Mouse (Mus musculus) cerebellum, postnatal 36 days (tissue): ENCODE data around the gene Peli2.
"Not testable (repeated sequence)": the region's sequence is repeated elsewhere in the genome, so short reads cannot be mapped to it uniquely, and the experiment has no call there.

Experiments used
- DNase-seq, 2 experiments: peaks; one replicate each; pipeline ENCODE4 v3.0.0; 2021 to 2022; ENCODE audit warnings: mixed read lengths in 2 of 2

The Peli2 gene

DNA sequence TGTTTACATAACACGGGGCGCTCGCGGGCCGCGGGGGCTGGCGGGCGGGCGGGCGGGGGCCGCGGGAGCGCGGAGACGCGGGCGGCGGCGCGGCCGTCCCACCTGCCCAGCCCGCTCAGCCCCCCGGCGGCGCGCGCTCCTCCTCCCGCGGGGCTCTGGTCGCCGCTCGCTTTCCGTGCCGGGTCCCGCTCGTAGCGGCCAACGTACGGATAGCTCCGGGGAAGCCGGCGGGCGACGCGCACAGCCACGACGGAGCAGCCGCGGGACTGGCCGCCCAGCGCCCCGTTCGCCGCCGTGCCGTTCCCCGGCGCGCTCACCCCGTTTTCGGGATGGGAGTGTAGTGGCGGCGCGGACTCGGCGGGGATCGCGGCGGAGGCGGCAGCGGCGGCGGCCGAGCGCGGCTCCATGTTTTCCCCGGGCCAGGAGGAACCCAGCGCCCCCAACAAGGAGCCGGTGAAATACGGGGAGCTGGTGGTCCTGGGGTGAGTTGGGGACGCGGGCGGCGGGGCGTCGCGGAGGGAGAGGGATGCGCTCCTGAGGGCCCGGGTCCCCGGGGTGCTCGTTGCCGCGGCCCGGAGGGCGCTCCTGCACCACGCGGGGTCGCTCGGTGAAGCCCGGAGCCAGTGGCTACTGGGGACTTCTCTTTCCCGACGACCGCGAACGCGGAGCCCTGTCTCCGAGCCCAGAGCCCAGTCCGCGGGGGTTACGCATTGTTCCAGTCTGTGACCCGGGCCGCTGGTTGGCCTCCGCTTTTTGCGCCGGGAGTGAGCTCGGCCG is at the start of gene Peli2:
Gene Peli2 (plus strand): TSS at position 72 of the 777 bp plus-strand sequence.
- DNase-seq: peak; percentile 73 to 78

DNA sequence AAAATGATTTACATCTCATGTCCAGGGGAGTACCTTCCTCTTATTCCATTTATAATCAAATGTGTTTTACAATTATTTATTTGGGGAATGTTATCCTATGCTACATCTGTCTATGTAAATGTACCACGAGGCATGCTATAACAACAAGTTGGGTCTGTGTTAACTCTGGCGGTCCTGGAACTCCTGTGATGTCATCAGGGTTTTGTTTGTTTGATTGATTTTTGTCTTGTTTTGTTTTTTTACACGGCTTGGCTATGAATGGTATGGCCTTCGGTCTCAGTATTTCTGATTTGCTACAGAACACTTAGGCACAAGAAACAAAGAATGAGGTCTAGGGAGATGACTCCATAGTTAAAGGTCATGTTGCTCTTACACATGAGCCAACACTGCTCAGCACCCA is 48.5 kb upstream of the Peli2 start:
- no peak for DNase-seq

- peak in 1 of 2 experiments; percentile 16 for DNase-seq
Measured at GRCm38 (mm10) chr14:48073247-48074161, 47.1 kb upstream of the Peli2 start.

DNA sequence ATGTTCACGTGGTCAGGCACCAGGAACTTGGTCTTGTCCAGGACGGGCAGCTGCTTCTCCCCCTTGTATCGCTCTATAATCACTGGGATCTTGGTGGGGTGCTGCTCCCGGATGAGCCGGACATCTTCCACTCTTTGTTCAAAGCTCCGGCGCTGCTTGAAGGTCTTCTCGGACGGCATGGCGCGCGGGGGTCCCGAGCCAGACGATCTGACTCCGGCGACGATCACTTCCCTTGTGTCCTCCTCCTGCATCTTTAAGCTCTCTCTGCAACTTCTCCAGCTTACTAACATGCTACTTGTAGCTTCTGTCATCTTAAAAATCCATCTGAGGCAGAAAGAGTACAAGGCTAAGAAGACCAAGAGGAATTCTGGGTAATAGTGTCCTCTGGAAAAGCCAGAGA is 41.0 kb upstream of the Peli2 start:
- DNase-seq: not testable (repeated sequence)

- DNase-seq: peak; percentile 14 to 41
Measured at GRCm38 (mm10) chr14:48083836-48084812, 36.5 kb upstream of the Peli2 start.

DNA sequence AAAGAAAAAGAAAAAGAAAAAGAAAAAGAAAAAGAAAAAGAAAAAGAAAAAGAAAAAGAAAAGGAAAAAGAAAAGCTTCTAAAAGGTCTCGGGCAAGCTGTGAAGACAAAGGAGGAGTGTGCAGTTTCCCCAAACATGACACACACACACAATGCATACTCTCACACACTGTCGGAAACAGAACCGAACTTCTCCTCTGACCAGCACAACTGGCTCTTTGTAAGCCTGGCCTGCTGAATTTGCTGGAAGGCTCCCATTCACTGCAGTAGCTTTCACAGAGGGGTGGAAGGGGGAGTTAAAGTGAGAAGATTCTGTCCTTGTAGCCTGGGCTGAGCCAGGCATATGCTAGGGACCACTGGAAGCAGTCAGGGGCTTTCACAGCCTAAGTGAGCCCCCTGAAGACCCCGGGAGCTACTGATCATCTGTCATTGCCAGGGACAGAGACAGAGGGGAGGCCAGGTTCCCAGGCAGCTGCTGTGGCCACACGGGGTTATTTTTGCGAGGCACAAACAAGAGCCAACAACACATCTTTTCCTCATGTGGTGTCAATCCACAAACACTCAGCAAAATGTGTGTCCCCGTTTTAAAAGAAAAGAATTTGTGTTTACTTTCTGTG is 33.8 kb upstream of the Peli2 start:
- DNase-seq: no peak

DNA sequence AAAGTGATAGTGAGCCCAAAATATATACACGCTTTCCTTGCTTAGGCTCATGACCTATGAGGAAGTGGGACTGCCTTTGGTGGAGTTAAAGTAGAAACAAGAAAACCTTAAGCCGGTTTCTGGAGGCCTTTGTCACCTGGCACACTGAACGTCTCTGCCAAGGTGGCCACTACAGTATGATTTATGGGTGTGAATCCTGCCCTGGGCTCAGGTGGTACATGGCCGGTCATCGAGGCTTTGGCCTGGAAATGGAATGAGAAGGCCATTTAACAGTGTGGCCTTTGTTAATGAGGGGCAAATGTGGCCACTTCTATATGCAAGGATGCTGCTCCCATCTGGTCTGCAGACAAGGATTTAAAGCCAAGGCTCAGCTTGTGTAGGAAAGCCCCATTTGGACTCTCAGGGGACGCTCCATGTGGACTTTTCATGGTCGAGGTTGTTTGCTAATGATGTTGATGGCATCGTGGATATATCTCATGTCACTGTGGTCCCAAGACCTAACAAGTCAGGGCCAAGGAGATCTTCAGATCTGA is 33.3 kb upstream of the Peli2 start:
- no peak for DNase-seq

DNA sequence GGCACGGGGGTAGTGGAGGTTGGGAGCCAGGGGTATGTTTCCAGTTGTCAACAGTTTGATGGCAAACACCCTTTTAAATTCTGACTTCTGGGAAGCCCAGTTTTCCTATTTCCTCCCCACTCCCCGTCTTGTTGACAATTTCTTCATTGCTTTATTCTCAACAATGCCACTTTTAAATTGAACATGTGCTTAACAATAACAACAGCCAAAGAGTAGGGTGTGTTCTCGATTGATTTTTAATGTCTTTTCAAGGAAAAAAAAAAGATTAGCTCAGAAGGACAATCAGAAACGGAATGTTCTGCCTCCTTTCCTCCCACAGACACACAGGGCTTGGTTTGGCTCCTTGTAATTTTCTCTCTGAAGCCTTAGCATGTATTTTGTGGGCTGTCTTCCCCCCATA is 30.2 kb upstream of the Peli2 start:
- no peak for DNase-seq

DNA sequence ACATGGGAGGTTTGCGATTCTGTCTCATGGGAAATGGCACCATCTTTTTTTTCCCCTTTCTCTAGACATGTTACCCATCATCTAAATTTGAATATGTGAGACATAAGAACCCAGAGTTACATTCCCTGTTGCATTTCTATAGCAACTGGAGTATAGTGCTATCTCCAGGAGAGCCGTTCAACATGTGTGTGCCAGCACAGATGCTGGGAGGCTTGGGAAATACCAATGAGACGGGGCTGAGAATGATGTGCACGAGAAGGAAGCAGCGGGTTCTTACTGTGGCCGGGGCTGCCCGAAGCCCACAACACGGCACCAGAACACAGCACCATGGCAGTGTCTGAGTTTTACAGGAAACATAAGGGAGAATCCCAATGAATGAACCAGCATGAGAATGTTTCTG is 29.5 kb upstream of the Peli2 start:
- DNase-seq: no peak

DNA sequence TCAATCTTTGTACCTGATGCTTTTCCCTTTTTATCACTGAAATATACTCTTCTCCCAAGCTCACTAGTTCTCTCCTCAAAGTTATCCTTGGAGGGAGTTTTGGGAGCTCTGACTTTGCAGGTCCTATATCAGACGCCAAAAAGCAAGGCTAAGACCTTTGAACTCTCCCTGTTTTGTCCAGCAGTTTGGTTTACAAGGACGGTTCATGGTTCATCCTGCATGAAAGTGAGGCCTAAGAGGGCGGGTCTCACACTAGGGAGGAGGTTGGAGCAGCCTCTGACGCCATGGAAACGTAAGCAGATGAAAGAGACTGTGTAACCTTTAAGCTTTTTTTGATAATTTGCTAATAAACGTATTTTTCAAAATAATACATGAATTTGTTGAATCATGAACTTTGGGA is 22.4 kb upstream of the Peli2 start:
- DNase-seq: no peak

- no peak for DNase-seq
Measured at GRCm38 (mm10) chr14:48099354-48099753, 21.3 kb upstream of the Peli2 start.

GRCm38 (mm10) chr14:48106453-48106852 is 14.2 kb upstream of the Peli2 start:
- no peak for DNase-seq

DNA sequence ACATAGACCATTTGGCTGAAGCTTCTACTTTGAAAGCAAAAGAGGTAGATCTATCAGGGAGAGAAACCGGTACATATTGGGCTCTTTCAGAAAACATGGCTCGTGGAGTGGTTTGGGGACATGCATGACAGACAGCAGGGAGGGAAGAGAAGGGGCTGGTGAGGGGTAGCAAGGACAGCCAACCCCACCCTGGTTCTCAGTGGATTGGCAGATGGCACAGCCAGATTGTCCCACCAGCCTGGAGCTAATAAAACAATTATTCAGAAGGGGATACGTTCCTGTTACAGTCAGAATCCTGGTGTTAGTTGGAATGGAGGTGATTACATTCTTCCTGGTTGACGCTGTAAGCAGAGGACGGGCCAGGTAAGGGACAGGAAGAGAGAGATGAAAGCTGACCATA is 2.6 kb upstream of the Peli2 start:
- DNase-seq: no peak

DNA sequence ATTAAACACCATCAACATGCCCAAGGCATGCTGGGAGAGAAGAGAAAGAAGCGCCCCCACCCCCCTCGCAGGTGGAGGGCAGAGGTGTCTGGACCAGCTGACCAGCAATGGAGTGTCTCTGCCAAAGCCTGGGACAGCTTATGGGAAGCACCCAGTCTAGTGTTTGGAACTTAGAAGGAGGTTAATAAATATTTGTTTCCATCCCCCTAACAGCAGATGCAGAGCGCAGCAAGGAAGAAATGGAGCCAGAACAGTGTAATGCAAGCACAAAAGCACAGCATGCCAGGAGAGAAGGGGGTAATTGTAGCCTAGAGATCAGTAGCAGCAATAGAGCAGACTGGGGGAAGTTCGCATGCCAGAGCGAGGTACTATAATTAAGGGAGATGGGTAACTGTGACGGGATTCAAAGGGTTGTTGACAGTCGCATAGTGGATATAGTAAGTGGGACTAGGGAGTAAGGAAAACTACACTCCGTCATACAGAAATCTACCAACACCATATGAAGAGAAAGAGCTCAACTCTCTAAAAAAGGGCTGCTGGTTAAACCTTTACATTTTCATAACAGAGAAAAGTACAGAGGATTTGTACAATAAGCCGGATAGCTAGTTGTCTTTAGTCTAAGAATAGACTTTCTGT is 1.5 kb upstream of the Peli2 start:
- peak; percentile 25 to 38 for DNase-seq

- peak in 1 of 2 experiments; percentile 25 for DNase-seq
Measured at GRCm38 (mm10) chr14:48119648-48120270, 864 bp upstream of the Peli2 start.

- DNase-seq: no peak
Measured at GRCm38 (mm10) chr14:48120443-48120751, 226 bp upstream of the Peli2 start.

DNA sequence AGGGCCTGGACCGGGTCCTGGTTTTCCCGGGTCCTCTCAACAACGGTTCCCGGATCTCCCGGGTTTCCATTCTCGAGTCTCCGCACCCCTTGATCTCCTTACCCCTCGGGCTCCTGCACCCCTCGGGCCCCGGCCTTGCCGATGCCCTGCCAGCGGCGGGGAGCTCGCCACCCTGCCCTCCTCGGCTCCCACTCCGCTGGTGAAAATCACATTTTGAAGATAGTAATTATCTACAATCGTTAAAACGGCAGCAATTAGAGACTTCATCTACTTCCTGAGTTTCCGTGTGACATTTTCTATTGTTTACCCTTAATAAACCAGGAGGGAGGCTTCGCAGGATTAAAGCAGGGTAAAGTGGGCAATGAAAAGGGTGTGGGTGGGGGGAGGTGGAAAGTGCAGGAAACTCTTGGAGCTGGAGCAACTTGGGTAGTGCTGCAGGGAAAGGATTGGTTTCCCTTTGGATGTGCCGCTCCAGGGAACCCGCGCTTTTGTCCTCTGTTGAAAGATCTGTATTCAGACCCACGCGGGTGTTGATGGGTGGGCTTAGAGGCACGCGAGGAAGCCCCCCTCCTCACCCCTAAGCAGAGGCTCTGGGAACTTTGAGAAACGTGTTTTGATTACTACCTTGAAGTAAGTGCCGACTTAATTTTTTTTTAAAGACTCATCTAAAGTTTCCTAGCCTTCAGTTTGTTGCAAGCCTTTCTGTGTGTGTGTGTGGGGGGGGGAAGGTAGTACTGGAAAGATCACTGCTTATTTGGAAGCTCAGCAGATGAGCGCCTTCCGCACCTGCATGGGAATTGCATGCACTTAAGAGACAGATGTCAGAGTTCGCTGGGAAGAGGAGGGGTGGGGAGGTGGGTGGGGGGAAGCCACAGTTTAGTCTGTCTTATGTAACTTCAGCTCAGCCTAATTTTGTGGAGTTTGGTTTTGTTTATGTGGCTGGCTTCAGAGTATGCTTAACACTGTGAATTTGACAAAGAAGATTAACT is 1.2 kb downstream of the Peli2 start:
- DNase-seq: peak in 1 of 2 experiments; percentile 32

DNA sequence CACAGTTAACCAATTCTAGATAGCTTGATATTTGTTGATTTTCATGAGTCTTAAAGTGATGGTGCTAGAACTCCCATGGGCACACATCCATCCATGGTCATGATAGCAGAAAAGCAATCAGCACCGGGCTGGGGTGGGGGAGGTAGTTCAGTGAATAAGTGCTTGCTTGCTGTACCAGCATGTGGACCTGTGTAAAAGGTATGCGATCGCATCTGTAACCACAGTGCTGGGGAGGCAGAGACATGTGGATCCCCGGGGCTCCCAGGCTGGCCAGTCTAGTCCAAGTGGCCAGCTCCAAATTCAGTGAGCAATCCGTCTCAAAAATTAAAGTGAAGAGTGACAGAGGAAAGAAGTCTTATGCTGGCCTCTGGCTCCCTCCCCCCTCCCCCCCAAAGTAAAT is 3.4 kb downstream of the Peli2 start:
- DNase-seq: peak in 1 of 2 experiments; percentile 14

DNA sequence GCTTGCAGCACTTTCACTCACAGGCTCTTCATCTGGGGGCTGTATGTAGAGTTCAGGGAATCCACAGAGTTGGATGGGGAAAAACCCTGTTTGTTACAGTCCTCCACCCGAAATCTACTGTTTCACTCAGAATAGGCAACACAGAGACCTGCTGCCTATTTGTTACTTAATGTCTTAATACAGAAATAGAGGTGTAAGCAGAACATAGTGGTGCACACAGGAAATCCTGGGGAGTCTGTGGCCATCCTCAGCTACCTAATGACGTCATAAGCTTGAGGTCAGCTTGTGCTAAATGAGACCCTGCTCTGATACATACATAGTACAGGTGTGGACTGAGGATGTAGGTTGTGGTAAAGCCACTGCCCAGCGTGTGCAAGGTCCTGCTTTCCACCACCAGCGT is 4.2 kb downstream of the Peli2 start:
- no peak for DNase-seq

GRCm38 (mm10) chr14:48125971-48126370 is 5.3 kb downstream of the Peli2 start:
- DNase-seq: no peak
